24 mouse cellular contexts compared by ENCODE assay signal in genomic region chr4:133186856-133187255, GRCm38 (mm10). TPM values are rescaled to one million over a fixed set of nuclear protein-coding genes. Genes with fewer than 3 reads are reported as not detected.
DNase-seq lines count a peak whose midpoint lies in the region; ATAC-seq and TF ChIP-seq lines count a peak whose summit lies in the region.
"Had no signal": no experiment of that assay in that cellular context is flagged by ENCODE, and none has a peak within 500 bp of the region (broad histone marks: within the 10 kb centered on the region; RNA-seq: fewer than 3 reads in every experiment).

No protein-coding gene starts in this region.

- WGBS in heart, postnatal 0 days, result 93% methylated on average over 5 of the region's 5 CpGs
- WGBS in heart, embryonic 12.5 days, result 91% methylated on average over 5 of the region's 5 CpGs
- WGBS in liver, postnatal 0 days (ENCODE audit: insufficient replicate concordance), result 85% methylated on average over 5 of the region's 5 CpGs
- 81% methylated on average over 5 of the region's 5 CpGs for WGBS in liver, embryonic 12.5 days (ENCODE audit: insufficient replicate concordance)

- no peak overlapping the region for H3K9ac ChIP-seq in heart, postnatal 0 days (replicated peaks; ENCODE audit: low read depth, low read length)
- no peak overlapping the region for H3K9ac ChIP-seq in heart, embryonic 12.5 days
- no peak overlapping the region for H3K9ac ChIP-seq in liver, postnatal 0 days (replicated peaks)
- H3K9ac ChIP-seq in liver, embryonic 12.5 days, result no peak overlapping the region
- H3K9ac ChIP-seq: embryonic facial prominence, embryonic 12.5 days; forebrain, embryonic 13.5 days; hindbrain, embryonic 13.5 days; limb, embryonic 15.5 days; lung, embryonic 14.5 days; neural tube, embryonic 13.5 days; stomach, embryonic 15.5 days had no signal

- no peaks in the 10 kb centered on the region for H3K27me3 ChIP-seq in heart, postnatal 0 days (ENCODE audit: control insufficient read depth, insufficient read depth, low read length)
- H3K27me3 ChIP-seq in heart, embryonic 12.5 days (replicated peaks), result no peaks in the 10 kb centered on the region
- H3K27me3 ChIP-seq in liver, postnatal 0 days (ENCODE audit: insufficient read depth, low read length), result no peaks in the 10 kb centered on the region
- H3K27me3 ChIP-seq in liver, embryonic 12.5 days (replicated peaks), result no peaks in the 10 kb centered on the region
- H3K27me3 ChIP-seq in E14TG2a.4 (ENCODE audit: insufficient read depth, low read length), result no peaks in the 10 kb centered on the region
- H3K27me3 ChIP-seq in splenic B cell, adult 2 months (ENCODE audit: control insufficient read depth, insufficient read depth, low read length, poor library complexity, severe bottlenecking), result no peaks in the 10 kb centered on the region
- H3K27me3 ChIP-seq: embryonic facial prominence, embryonic 12.5 days; forebrain, embryonic 13.5 days; hindbrain, embryonic 13.5 days; limb, embryonic 15.5 days; neural tube, embryonic 13.5 days; stomach, embryonic 15.5 days had no signal

- peaks cover 62% of the 10 kb centered on the region for H3K36me3 ChIP-seq in heart, postnatal 0 days (replicated peaks; ENCODE audit: control insufficient read depth, insufficient read depth, low read length)
- H3K36me3 ChIP-seq in heart, embryonic 12.5 days, result peaks cover 70% of the 10 kb centered on the region
- H3K36me3 ChIP-seq in liver, postnatal 0 days (replicated peaks; ENCODE audit: insufficient read depth, low read length), result peaks cover 73% of the 10 kb centered on the region
- peaks cover 86% of the 10 kb centered on the region for H3K36me3 ChIP-seq in liver, embryonic 12.5 days
- peaks cover 91% of the 10 kb centered on the region for H3K36me3 ChIP-seq in E14TG2a.4 (ENCODE audit: insufficient read depth, low read length)
- H3K36me3 ChIP-seq in splenic B cell, adult 2 months (ENCODE audit: control insufficient read depth, insufficient read depth, low read length, poor library complexity, severe bottlenecking), result peaks cover 36% of the 10 kb centered on the region

- no peak for TF ChIP-seq EP300 in heart, postnatal 0 days (IDR thresholded peaks at IDR 0.05; ENCODE audit: low read depth)
- TF ChIP-seq EP300 in liver, postnatal 0 days (IDR thresholded peaks at IDR 0.05; ENCODE audit: low read depth), result no peak

- 0 out of 2 replicates have a peak, but pooled peaks have one; percentile 23 for TF ChIP-seq CTCF in heart, postnatal 0 days (IDR thresholded peaks at IDR 0.05; ENCODE audit: low read depth)
- TF ChIP-seq CTCF in liver, postnatal 0 days (IDR thresholded peaks at IDR 0.05; ENCODE audit: low read depth), result peak; percentile 48
- TF ChIP-seq CTCF in E14TG2a.4 (conservative IDR thresholded peaks at IDR 0.05; ENCODE audit: low read length), result peak; percentile 14; the same call in 1 of the 2 replicates

- H3K4me3 ChIP-seq in heart, postnatal 0 days (ENCODE audit: low read depth, low read length), result no peak overlapping the region
- H3K4me3 ChIP-seq in heart, embryonic 12.5 days, result no peak overlapping the region
- H3K4me3 ChIP-seq in liver, postnatal 0 days (ENCODE audit: low read depth, low read length), result no peak overlapping the region
- H3K4me3 ChIP-seq in liver, embryonic 12.5 days, result no peak overlapping the region
- H3K4me3 ChIP-seq in E14TG2a.4 (replicated peaks; ENCODE audit: low read length), result no peak overlapping the region
- H3K4me3 ChIP-seq: embryonic facial prominence, embryonic 12.5 days; erythroblast, embryonic 14.5 days; forebrain, embryonic 13.5 days; hindbrain, embryonic 13.5 days; limb, embryonic 15.5 days; neural tube, embryonic 13.5 days; stomach, embryonic 15.5 days had no signal

- no peak overlapping the region for H3K27ac ChIP-seq in heart, postnatal 0 days (ENCODE audit: low read depth)
- H3K27ac ChIP-seq in heart, embryonic 12.5 days (ENCODE audit: poor library complexity, severe bottlenecking), result no peak overlapping the region
- H3K27ac ChIP-seq in liver, postnatal 0 days (ENCODE audit: low read depth), result no peak overlapping the region
- H3K27ac ChIP-seq in liver, embryonic 12.5 days, result no peak overlapping the region
- H3K27ac ChIP-seq: embryonic facial prominence, embryonic 12.5 days; forebrain, embryonic 13.5 days; hindbrain, embryonic 13.5 days; neural tube, embryonic 13.5 days had no signal

- no peak overlapping the region for H3K4me2 ChIP-seq in heart, postnatal 0 days (ENCODE audit: low read depth, low read length)
- no peak overlapping the region for H3K4me2 ChIP-seq in heart, embryonic 12.5 days
- no peak overlapping the region for H3K4me2 ChIP-seq in liver, postnatal 0 days (ENCODE audit: low read depth, low read length)
- no peak overlapping the region for H3K4me2 ChIP-seq in liver, embryonic 12.5 days
- H3K4me2 ChIP-seq: embryonic facial prominence, embryonic 12.5 days; forebrain, embryonic 13.5 days; hindbrain, embryonic 13.5 days; limb, embryonic 15.5 days; lung, embryonic 14.5 days; midbrain, embryonic 11.5 days; neural tube, embryonic 13.5 days; stomach, embryonic 15.5 days had no signal

- DNase-seq in heart, postnatal 0 days (ENCODE audit: low spot score), result no peak
- DNase-seq in liver, postnatal 0 days, result no peak
- DNase-seq in splenic B cell, adult 2 months (ENCODE audit: low read depth, low spot score), result peak; percentile 42
- DNase-seq in natural killer cell, adult 2 months (ENCODE audit: low spot score in 2 of 2), result no peak
- DNase-seq: adrenal gland, postnatal 25 days; cerebellum, adult 8-10 months; gastrocnemius, postnatal 25 days; heart, postnatal 10 days; lung, embryonic 14.5 days; spleen, adult 18-20 months had no signal

- ATAC-seq in heart, postnatal 0 days (ENCODE audit: insufficient read depth, low read depth), result no peak
- ATAC-seq in heart, embryonic 12.5 days (ENCODE audit: insufficient number of reproducible peaks, low FRiP score), result no peak
- ATAC-seq in liver, postnatal 0 days, result no peak
- ATAC-seq in liver, embryonic 12.5 days, result no peak
- ATAC-seq: forebrain, embryonic 13.5 days had no signal

- H3K9me3 ChIP-seq in heart, postnatal 0 days (replicated peaks; ENCODE audit: control insufficient read depth, low read length), result no peaks in the 10 kb centered on the region
- no peaks in the 10 kb centered on the region for H3K9me3 ChIP-seq in heart, embryonic 12.5 days (replicated peaks)
- no peaks in the 10 kb centered on the region for H3K9me3 ChIP-seq in liver, postnatal 0 days (ENCODE audit: low read length)
- no peaks in the 10 kb centered on the region for H3K9me3 ChIP-seq in liver, embryonic 12.5 days (replicated peaks)
- no peaks in the 10 kb centered on the region for H3K9me3 ChIP-seq in E14TG2a.4 (ENCODE audit: low read length)
- H3K9me3 ChIP-seq: embryonic facial prominence, embryonic 12.5 days; forebrain, embryonic 13.5 days; G1E; hindbrain, embryonic 13.5 days; limb, embryonic 15.5 days; neural tube, embryonic 13.5 days; stomach, embryonic 15.5 days had no signal

- H3K4me1 ChIP-seq in heart, postnatal 0 days (ENCODE audit: control insufficient read depth, insufficient read depth), result peaks cover 29% of the 10 kb centered on the region
- peaks cover 39% of the 10 kb centered on the region for H3K4me1 ChIP-seq in heart, embryonic 12.5 days (replicated peaks)
- H3K4me1 ChIP-seq in liver, postnatal 0 days (ENCODE audit: insufficient read depth), result peaks cover 15% of the 10 kb centered on the region
- peaks cover 10% of the 10 kb centered on the region; the same call in 1 of the 2 replicates for H3K4me1 ChIP-seq in liver, embryonic 12.5 days
- peaks cover 84% of the 10 kb centered on the region for H3K4me1 ChIP-seq in E14TG2a.4 (replicated peaks; ENCODE audit: low read depth, low read length)

RNA-seq across cellular contexts. Expression of gene Cd164l2, which starts 25.1 kb away (rescaled TPM):
- total RNA-seq in heart, postnatal 0 days (2014; rRNA removed; ENCODE audit: low replicate concordance), result not detected in 2 replicates
- polyA plus RNA-seq in heart, postnatal 0 days (2015; fragmentation: Nextera tagmentation; extraction: Ambion mirVana), result 0.23 and 0.33 TPM in 2 replicates
- polyA plus RNA-seq in heart, embryonic 12.5 days (2016; fragmentation: Nextera tagmentation; extraction: Ambion mirVana), result 0.34 TPM in 1 of 2 replicates, not detected in the other
- 0.25 and 0.39 TPM in 2 replicates for polyA plus RNA-seq in liver, postnatal 0 days (2015; fragmentation: Nextera tagmentation; extraction: Ambion mirVana)
- 0.12 and 0.26 TPM in 2 replicates for polyA plus RNA-seq in liver, embryonic 12.5 days (2016; fragmentation: Nextera tagmentation; extraction: Ambion mirVana)
- total RNA-seq: G1E; gastrocnemius, postnatal 25 days; heart, postnatal 10 days had no signal
- polyA plus RNA-seq: erythroblast, embryonic 14.5 days; G1E had no signal

RNA-seq across cellular contexts. Expression of gene Gpr3, which starts 25.5 kb away (rescaled TPM):
- total RNA-seq in heart, postnatal 0 days (2014; rRNA removed; ENCODE audit: low replicate concordance), result not detected in 2 replicates
- 0.15 and 0.21 TPM in 2 replicates for polyA plus RNA-seq in heart, postnatal 0 days (2015; fragmentation: Nextera tagmentation; extraction: Ambion mirVana)
- 0.27 and 0.37 TPM in 2 replicates for polyA plus RNA-seq in heart, embryonic 12.5 days (2016; fragmentation: Nextera tagmentation; extraction: Ambion mirVana)
- not detected in 2 replicates for polyA plus RNA-seq in liver, postnatal 0 days (2015; fragmentation: Nextera tagmentation; extraction: Ambion mirVana)
- polyA plus RNA-seq in liver, embryonic 12.5 days (2016; fragmentation: Nextera tagmentation; extraction: Ambion mirVana), result not detected in 2 replicates
- total RNA-seq: adrenal gland, postnatal 25 days; gastrocnemius, postnatal 25 days had no signal
- polyA plus RNA-seq: embryonic facial prominence, embryonic 12.5 days; erythroblast, embryonic 14.5 days; intestine, embryonic 14.5 days; limb, embryonic 15.5 days; lung, embryonic 14.5 days; thymus, postnatal 0 days had no signal

RNA-seq across cellular contexts. Expression of gene Map3k6, which starts 53.8 kb away (rescaled TPM):
- 13.8 and 14.8 TPM in 2 replicates for total RNA-seq in heart, postnatal 0 days (2014; rRNA removed; ENCODE audit: low replicate concordance)
- polyA plus RNA-seq in heart, postnatal 0 days (2015; fragmentation: Nextera tagmentation; extraction: Ambion mirVana), result 2.7 and 2.8 TPM in 2 replicates
- 2.3 and 3.2 TPM in 2 replicates for polyA plus RNA-seq in heart, embryonic 12.5 days (2016; fragmentation: Nextera tagmentation; extraction: Ambion mirVana)
- 1.2 and 1.3 TPM in 2 replicates for polyA plus RNA-seq in liver, postnatal 0 days (2015; fragmentation: Nextera tagmentation; extraction: Ambion mirVana)
- polyA plus RNA-seq in liver, embryonic 12.5 days (2016; fragmentation: Nextera tagmentation; extraction: Ambion mirVana), result 2.8 and 3.6 TPM in 2 replicates

RNA-seq across cellular contexts. Expression of gene Wasf2, which starts 56.6 kb away (rescaled TPM):
- total RNA-seq in heart, postnatal 0 days (2014; rRNA removed; ENCODE audit: low replicate concordance), result 54.5 and 119 TPM in 2 replicates
- polyA plus RNA-seq in heart, postnatal 0 days (2015; fragmentation: Nextera tagmentation; extraction: Ambion mirVana), result 55.4 and 62.4 TPM in 2 replicates
- 68.5 and 70.1 TPM in 2 replicates for polyA plus RNA-seq in heart, embryonic 12.5 days (2016; fragmentation: Nextera tagmentation; extraction: Ambion mirVana)
- polyA plus RNA-seq in liver, postnatal 0 days (2015; fragmentation: Nextera tagmentation; extraction: Ambion mirVana), result 35.8 and 43.1 TPM in 2 replicates
- polyA plus RNA-seq in liver, embryonic 12.5 days (2016; fragmentation: Nextera tagmentation; extraction: Ambion mirVana), result 35.9 and 42.2 TPM in 2 replicates
